Mouse (Mus musculus) layer of hippocampus, adult 9-10 months (tissue): ENCODE measurements around the gene 1700028K03Rik.

Source experiments
- DNase-seq: peaks from one replicate; pipeline ENCODE4 v3.0.0; 2022; ENCODE audit warnings: low spot score

The 1700028K03Rik gene

DNA sequence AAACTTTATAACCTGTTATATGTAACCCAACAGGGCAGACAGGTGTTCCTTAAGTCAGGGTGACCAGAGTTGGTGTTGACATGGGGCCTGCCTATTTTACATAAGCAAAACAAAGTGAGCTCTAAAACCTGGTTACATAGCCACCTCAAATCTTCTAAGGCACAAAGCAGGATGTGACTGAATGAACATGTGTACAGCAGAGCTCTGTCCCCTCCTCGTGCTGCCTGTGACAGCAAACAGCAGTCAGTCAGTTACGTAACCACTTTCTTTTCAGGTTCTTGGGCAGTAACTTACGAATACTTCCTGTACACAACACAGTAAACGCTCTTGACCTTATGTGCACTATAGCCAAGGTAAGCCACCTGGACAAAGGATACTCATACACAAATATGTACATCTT is 11.4 kb downstream of the 1700028K03Rik start:
- no peak for DNase-seq

DNA sequence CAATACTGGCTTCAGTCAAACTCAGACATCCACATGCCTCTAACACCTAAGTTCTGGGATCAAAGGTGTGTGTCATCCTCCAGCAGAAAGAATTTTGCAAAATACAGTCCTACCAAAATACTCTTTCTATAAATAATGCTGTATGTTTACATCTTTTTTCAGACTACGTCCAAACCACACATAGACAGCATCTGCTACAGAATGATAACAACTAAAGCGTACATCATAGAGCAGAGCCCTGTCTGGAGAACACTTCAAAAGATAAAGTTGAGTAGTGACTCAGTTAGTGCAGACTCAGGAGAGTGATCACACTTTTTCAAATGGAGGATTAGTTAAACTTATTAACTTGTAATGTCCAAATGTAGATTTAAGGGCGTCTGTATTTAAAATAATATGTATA is 13.4 kb downstream of the 1700028K03Rik start:
- DNase-seq, result no peak

DNA sequence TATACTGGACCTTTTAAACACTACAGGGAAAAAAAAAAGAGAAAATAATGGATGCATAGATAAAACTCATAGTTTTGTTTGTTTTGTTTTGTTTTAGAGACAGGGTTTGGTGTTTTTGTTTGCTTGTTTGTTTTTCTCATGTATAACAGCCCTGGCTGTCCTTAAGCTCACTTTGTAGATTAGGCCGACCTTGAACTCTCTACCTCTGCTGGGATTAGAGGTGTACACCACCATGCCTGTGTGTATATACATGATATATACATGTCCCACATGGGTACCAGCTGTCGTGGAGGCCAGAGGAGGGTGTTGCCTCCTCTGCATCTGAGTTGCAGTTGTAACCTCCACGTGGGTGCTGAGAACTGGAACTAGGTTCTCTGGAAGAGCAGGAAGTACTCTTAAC is 13.9 kb downstream of the 1700028K03Rik start:
- no peak for DNase-seq

DNA sequence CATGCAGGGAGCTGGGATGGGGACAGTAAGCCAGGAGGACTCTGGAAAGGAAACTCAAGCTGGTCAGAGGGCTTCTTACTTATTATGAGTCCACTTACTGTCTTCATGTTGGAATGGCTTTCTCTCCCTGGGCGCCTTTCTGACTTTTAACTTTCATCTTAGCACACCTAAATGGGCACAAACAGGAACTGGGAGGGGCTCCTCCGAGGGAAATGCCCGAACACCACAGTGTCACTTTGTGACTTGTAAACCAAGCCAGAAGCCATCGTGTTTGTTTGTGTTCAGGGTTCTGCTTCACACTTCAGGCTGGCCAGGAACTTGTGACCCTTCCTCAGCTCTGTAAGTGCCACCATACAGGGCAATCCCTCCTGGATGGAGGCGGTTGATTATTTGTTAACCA is 19.8 kb downstream of the 1700028K03Rik start:
- no peak for DNase-seq

DNA sequence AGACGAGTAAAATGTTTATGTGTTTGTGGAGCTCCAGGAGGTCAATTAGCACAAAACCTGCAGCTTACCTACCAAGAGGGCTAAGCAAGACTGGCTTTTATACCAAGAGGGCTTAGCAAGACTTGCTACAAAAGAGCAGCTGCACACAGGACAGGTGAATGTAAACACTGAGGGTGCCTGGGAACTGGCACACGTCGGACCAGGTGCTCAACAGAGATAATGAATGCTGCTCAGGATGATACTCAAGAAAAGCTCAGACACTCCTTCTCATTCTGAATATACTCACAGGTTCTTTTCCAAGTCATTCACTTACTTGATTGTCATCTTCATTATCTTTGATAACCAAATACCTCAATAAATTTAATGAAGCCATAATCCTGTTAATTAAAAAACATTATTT is 22.5 kb downstream of the 1700028K03Rik start:
- DNase-seq, result no peak

DNA sequence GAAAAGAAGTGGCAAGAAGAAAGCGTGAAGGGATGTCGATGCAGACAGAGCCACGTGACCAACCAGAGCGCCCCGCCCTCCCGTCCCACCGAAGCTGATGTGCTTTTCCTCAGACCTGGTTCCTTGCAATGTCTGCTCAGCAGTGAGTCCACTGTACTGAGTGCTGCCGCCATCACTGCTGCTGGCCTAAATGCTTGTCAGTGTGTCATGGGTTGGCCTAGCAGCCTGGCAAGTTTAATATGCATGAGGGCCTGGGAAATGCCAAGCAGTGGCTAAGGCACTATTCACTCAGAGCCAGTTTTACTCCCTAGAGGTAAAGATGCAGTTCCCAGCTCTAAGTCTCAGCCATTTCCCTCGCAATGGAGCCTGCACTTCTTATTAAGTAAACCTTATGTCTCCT is 34.6 kb downstream of the 1700028K03Rik start:
- DNase-seq, result no peak

DNA sequence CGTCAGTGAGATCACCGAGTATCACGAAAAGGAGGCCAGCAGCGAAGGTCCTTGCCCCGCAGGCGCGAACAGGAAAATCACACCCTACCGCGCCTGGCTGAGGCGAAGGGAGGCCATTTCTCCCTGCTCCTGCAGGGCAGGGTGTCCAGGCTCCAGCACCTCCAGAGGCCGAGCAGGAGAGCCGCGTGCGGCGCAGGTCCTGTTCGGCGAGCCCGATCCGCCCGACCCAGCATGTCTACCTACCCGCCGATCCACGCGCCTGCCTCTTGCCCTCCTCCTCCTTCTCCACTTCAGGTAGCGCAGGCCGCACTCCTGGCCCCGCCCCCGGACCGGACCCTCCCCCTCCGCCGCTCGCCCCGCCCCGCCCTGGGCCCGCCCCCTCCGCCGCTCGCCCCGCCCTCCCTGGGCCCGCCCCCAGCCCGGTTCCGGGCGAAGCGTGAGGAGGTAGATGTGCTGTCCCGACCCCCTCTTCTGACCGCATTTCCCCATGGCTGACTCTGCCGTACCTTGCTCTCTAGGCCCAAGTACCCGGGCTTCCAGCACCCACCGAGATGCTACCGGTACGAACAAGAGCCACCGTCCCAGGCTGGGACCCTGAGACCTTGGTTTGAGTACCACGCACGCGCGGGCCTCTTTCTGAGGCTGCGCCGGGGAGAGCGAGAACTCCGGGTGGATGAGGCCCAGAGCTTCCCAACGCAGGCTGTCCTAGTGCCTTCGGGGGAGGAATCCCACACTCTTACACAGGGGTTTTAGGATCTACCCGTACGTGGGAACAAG is 63.0 kb downstream of the 1700028K03Rik start, which contains the start of the genes Rpap2 and Glmn:
Rpap2 (plus strand) TSS at position 73 of the 777 bp plus-strand sequence.
Glmn (minus strand) TSS at position 588 of the 777 bp plus-strand sequence.
- DNase-seq, result peak; percentile 62

DNA sequence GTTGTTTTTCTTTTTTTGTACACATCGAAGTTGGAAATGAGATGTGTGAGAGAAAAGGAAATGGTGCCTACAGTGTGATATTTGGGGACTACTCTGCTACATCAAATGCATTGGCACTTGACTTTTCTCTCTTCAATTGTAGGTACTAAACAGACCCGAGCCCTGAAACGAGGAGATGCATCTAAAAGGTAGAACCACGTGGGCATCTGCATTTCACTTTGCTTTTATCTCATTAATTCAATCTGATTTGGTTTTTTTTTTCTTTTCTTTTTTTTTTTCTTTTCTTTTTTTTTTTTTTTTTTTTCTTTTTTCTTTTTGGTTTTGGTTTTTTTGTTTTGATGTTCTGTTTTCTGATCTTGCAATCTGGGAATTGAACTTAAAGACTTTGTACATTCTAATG is 63.9 kb downstream of the 1700028K03Rik start:
- no peak for DNase-seq
